Mouse (Mus musculus) limb, embryonic 11.5 days (tissue): ENCODE results near the gene Tbc1d10b. TPM values are rescaled to one million over a fixed set of nuclear protein-coding genes. Genes with fewer than 3 reads are reported as not detected.
A peak's percentile ranks its signal among the peaks of the same experiment; 100 is the strongest.
"Not testable (repeated sequence)": the region's sequence is repeated elsewhere in the genome, so short reads cannot be mapped to it uniquely, and the experiment has no call there.

ENCODE experiments used
- ATAC-seq: fragments of 200-750 bp; cut with Nextera tagmentation; 2 replicates; pipeline ENCODE4 v1.8.0; 2017; ENCODE audit warnings: low read depth; ENCODE audit not compliant: insufficient number of reproducible peaks, low FRiP score, low TSS enrichment
- DNase-seq: peaks from one replicate; pipeline ENCODE4 v3.0.0-alpha.2; 2015; ENCODE audit warnings: low spot score
- H3K27ac ChIP-seq: fragments of 300-500 bp; sonication (generic); replicated peaks from 2 replicates; pipeline ENCODE4 v1.5.1; 2014; ENCODE audit warnings: low read depth, mild to moderate bottlenecking, low read length
- H3K27me3 ChIP-seq: fragments of 300-500 bp; sonication (generic); 2 replicates; pipeline ENCODE4 v1.6.1; 2014; ENCODE audit warnings: mild to moderate bottlenecking, low read length, mixed read lengths; ENCODE audit not compliant: control insufficient read depth, insufficient read depth
- H3K36me3 ChIP-seq: fragments of 300-500 bp; sonication (generic); 2 replicates; pipeline ENCODE4 v1.6.1; 2014; ENCODE audit warnings: mild to moderate bottlenecking, low read length, moderate library complexity, mixed read lengths; ENCODE audit not compliant: control insufficient read depth, insufficient read depth
- H3K4me1 ChIP-seq: fragments of 300-500 bp; sonication (generic); 2 replicates; pipeline ENCODE4 v1.6.1; 2014; ENCODE audit warnings: low read length, mixed read lengths; ENCODE audit not compliant: control insufficient read depth, insufficient read depth
- H3K4me2 ChIP-seq: fragments of 300-500 bp; sonication (generic); 2 replicates; pipeline ENCODE4 v1.6.1; 2014; ENCODE audit warnings: low read depth, mild to moderate bottlenecking, moderate library complexity; ENCODE audit not compliant: severe bottlenecking
- H3K4me3 ChIP-seq: fragments of 300-500 bp; sonication (generic); 2 replicates; pipeline ENCODE4 v1.5.1; 2014; ENCODE audit warnings: low read depth, low read length
- H3K9ac ChIP-seq: fragments of 300-500 bp; sonication (generic); 2 replicates; pipeline ENCODE4 v1.6.1; 2014; ENCODE audit warnings: mild to moderate bottlenecking, low read length
- H3K9me3 ChIP-seq: fragments of 300-500 bp; sonication (generic); 2 replicates; pipeline ENCODE4 v1.6.1; 2016; ENCODE audit warnings: low read length; ENCODE audit not compliant: control insufficient read depth
- WGBS: fragments of 180-500 bp; shearing (Covaris S2); extraction: QIAGEN DNeasy Blood & Tissue Kit; methylation state at CpG from one replicate; pipeline ENCODE4 v1.1.7; 2014; 5-methylcytosine and 5-hydroxymethylcytosine counted together
- polyA plus RNA-seq: library from polyadenylated mRNA; unstranded; fragments of >200 nt; fragmentation: Nextera tagmentation; extraction: Ambion mirVana; gene quantifications from 2 replicates; pipeline ENCODE4 v1.2.1, GENCODE M21; 2014

Gene Tbc1d10b
- polyA plus RNA-seq, result 24.8 and 30.6 TPM in 2 replicates

GRCm38 (mm10) chr7:127208295-127208552 lies at the start of gene Tbc1d10b:
Gene Tbc1d10b (minus strand): TSS chr7:127208468.
- H3K4me3 ChIP-seq, result peak within 1 kb of the TSS; percentile 92
- H3K27me3 ChIP-seq, result no peaks in the 10 kb centered on the region
- H3K9me3 ChIP-seq, result no peaks in the 10 kb centered on the region
- peak; percentile 36 for ATAC-seq
- peaks cover 5% of the 10 kb centered on the region; the same call in 1 of the 2 replicates for H3K36me3 ChIP-seq
- no peak for DNase-seq
- peak within 1 kb of the TSS; percentile 86 for H3K27ac ChIP-seq
- peaks cover 13% of the 10 kb centered on the region for H3K4me1 ChIP-seq
- WGBS, result under 1% methylated on average over 26 of the region's 44 CpGs
- H3K9ac ChIP-seq, result peak within 1 kb of the TSS; percentile 84
- peak within 1 kb of the TSS; percentile 96 for H3K4me2 ChIP-seq

GRCm38 (mm10) chr7:127256518-127256917 lies 48.2 kb upstream of the Tbc1d10b start:
- H3K4me3 ChIP-seq, result no peak overlapping the region
- no peak overlapping the region for H3K27ac ChIP-seq
- DNase-seq (no peak), ATAC-seq (no peak)
- peaks cover 7% of the 10 kb centered on the region for H3K36me3 ChIP-seq
- H3K4me2 ChIP-seq, result no peak overlapping the region
- no peaks in the 10 kb centered on the region for H3K27me3 ChIP-seq
- H3K4me1 ChIP-seq, result peaks cover 10% of the 10 kb centered on the region
- WGBS, result 89% methylated on average over 5 of the region's 5 CpGs
- H3K9me3 ChIP-seq, result no peaks in the 10 kb centered on the region
- no peak overlapping the region for H3K9ac ChIP-seq

GRCm38 (mm10) chr7:127255965-127256364 lies 47.7 kb upstream of the Tbc1d10b start:
- H3K9me3 ChIP-seq, result no peaks in the 10 kb centered on the region
- peaks cover 9% of the 10 kb centered on the region for H3K4me1 ChIP-seq
- no peak overlapping the region for H3K27ac ChIP-seq
- WGBS, result 88% methylated on average over 2 of the region's 2 CpGs
- no peak overlapping the region for H3K4me2 ChIP-seq
- H3K4me3 ChIP-seq, result no peak overlapping the region
- H3K27me3 ChIP-seq, result no peaks in the 10 kb centered on the region
- ATAC-seq (no peak), DNase-seq (no peak)
- H3K9ac ChIP-seq, result no peak overlapping the region
- peaks cover 7% of the 10 kb centered on the region for H3K36me3 ChIP-seq

- Histone ChIP-seq H3K4me1 (peaks cover 8% of the 10 kb centered on the region), H3K4me3 (peak overlapping the region; percentile 54), H3K9ac (peak overlapping the region; percentile 68; the same call in 1 of the 2 replicates), H3K27ac (peak overlapping the region; percentile 74; the same call in 1 of the 2 replicates), H3K36me3 (peaks cover 7% of the 10 kb centered on the region), H3K9me3 (no peaks in the 10 kb centered on the region), H3K27me3 (no peaks in the 10 kb centered on the region), H3K4me2 (peak overlapping the region; percentile 82)
- DNase-seq (no peak), ATAC-seq (no peak)
- 16% methylated on average over 4 of the region's 4 CpGs for WGBS
These were observed 46.7 kb upstream of the Tbc1d10b start for GRCm38 (mm10) chr7:127255008-127255407.

- peak overlapping the region; percentile 82 for H3K4me2 ChIP-seq
- 2% methylated on average over 113 of the region's 136 CpGs for WGBS
- H3K4me3 ChIP-seq, result peak overlapping the region; percentile 54
- peak overlapping the region; percentile 68 for H3K9ac ChIP-seq
- peaks cover 6% of the 10 kb centered on the region; the same call in 1 of the 2 replicates for H3K4me1 ChIP-seq
- H3K27me3 ChIP-seq, result no peaks in the 10 kb centered on the region
- H3K36me3 ChIP-seq, result peaks cover 9% of the 10 kb centered on the region
- H3K9me3 ChIP-seq, result no peaks in the 10 kb centered on the region
- H3K27ac ChIP-seq, result peak overlapping the region; percentile 74
- peak; percentile 93 for ATAC-seq
- DNase-seq, result peak; percentile 96
These were observed 45.8 kb upstream of the Tbc1d10b start for GRCm38 (mm10) chr7:127253821-127254769.

- H3K36me3 ChIP-seq, result peaks cover 7% of the 10 kb centered on the region
- H3K9me3 ChIP-seq, result no peaks in the 10 kb centered on the region
- 84% methylated on average over 6 of the region's 6 CpGs for WGBS
- peaks cover 6% of the 10 kb centered on the region; the same call in 1 of the 2 replicates for H3K4me1 ChIP-seq
- peak overlapping the region; percentile 82 for H3K4me2 ChIP-seq
- no peak overlapping the region for H3K27ac ChIP-seq
- DNase-seq (no peak), ATAC-seq (0 out of 2 replicates have a peak, but pooled peaks have one; percentile 15)
- peak overlapping the region; percentile 68; the same call in 1 of the 2 replicates for H3K9ac ChIP-seq
- peak overlapping the region; percentile 54 for H3K4me3 ChIP-seq
- H3K27me3 ChIP-seq, result no peaks in the 10 kb centered on the region
These were observed 45.1 kb upstream of the Tbc1d10b start for GRCm38 (mm10) chr7:127253341-127253740.

- Histone ChIP-seq H3K4me2 (no peak overlapping the region), H3K27me3 (no peaks in the 10 kb centered on the region), H3K9ac (no peak overlapping the region), H3K4me3 (no peak overlapping the region), H3K36me3 (peaks cover 5% of the 10 kb centered on the region), H3K9me3 (no peaks in the 10 kb centered on the region), H3K4me1 (peaks cover 6% of the 10 kb centered on the region; the same call in 1 of the 2 replicates), H3K27ac (no peak overlapping the region)
- ATAC-seq (no peak), DNase-seq (no peak)
- 88% methylated on average over 2 of the region's 2 CpGs for WGBS
These were observed 44.1 kb upstream of the Tbc1d10b start for GRCm38 (mm10) chr7:127252414-127252813.

- not testable (repeated sequence) for H3K27ac ChIP-seq, H3K4me3 ChIP-seq, DNase-seq, H3K36me3 ChIP-seq, ATAC-seq, H3K9me3 ChIP-seq, H3K4me2 ChIP-seq, H3K9ac ChIP-seq, H3K4me1 ChIP-seq, H3K27me3 ChIP-seq
- WGBS, result 90% methylated on average over 8 of the region's 8 CpGs
These were observed 42.2 kb upstream of the Tbc1d10b start for GRCm38 (mm10) chr7:127250511-127250910.
